Mouse (Mus musculus): ENCODE results near the gene Tapt1. TPM values are rescaled to one million over a fixed set of nuclear protein-coding genes. Genes with fewer than 3 reads are reported as not detected.

Tapt1 gene
- polyA plus RNA-seq, 1 experiment from 2014 or later: 35.6 TPM

DNA sequence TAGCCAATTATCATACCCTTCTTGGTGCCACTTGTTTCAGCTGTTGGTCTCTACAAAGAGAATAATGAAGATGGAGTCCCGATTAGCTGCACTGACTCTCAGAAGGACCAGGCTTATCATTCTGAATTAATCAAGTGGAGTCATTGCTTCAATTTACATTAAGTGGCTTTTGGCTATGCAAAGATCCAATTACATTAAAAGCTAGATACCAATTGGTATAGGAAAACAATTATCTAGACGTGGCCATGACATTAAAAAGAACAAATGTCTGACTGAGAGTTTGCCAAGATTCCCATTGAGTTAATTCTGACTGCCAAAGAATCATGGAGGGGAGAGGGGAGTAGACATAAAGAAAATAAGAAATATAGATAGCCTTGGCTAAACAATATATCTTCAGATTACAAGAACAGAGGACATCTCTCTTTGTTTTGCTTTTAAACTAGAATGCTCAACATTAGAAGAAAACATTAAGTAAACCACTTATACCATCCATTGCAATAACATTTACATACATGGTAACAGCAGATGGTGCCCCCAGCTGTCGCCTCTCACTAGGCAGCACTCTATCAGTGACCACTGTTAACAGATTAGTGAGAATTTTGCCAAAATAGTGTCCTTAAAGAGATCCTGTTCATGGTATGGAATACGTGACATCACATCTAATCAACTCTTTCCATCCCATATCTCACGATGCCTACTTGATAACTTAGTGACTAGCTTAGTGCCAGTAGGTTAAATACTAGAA lies 24.0 kb upstream of the Tapt1 start:
- Histone ChIP-seq H3K9ac (replicated peaks) (no peak overlapping the region), H3K36me3 (no peaks in the 10 kb centered on the region), H3K4me1 (no peaks in the 10 kb centered on the region), H3K4me3 (no peak overlapping the region), H3K9me3 (no peaks in the 10 kb centered on the region), H3K4me2 (replicated peaks) (no peak overlapping the region), H3K27me3 (no peaks in the 10 kb centered on the region), H3K27ac (replicated peaks) (no peak overlapping the region)
- no peak for ATAC-seq (ENCODE audit: low FRiP score, low read depth)
- 77% methylated on average over 5 of the region's 5 CpGs for WGBS

- Histone ChIP-seq H3K4me3 (no peak overlapping the region), H3K4me2 (replicated peaks) (no peak overlapping the region), H3K9me3 (no peaks in the 10 kb centered on the region), H3K4me1 (no peaks in the 10 kb centered on the region), H3K9ac (replicated peaks) (no peak overlapping the region), H3K27me3 (no peaks in the 10 kb centered on the region), H3K27ac (replicated peaks) (no peak overlapping the region), H3K36me3 (no peaks in the 10 kb centered on the region)
- ATAC-seq (ENCODE audit: low FRiP score, low read depth): no peak
- 80% methylated on average over 6 of the region's 6 CpGs for WGBS
These were observed 22.9 kb upstream of the Tapt1 start for GRCm38 (mm10) chr5:44249363-44249762.

DNA sequence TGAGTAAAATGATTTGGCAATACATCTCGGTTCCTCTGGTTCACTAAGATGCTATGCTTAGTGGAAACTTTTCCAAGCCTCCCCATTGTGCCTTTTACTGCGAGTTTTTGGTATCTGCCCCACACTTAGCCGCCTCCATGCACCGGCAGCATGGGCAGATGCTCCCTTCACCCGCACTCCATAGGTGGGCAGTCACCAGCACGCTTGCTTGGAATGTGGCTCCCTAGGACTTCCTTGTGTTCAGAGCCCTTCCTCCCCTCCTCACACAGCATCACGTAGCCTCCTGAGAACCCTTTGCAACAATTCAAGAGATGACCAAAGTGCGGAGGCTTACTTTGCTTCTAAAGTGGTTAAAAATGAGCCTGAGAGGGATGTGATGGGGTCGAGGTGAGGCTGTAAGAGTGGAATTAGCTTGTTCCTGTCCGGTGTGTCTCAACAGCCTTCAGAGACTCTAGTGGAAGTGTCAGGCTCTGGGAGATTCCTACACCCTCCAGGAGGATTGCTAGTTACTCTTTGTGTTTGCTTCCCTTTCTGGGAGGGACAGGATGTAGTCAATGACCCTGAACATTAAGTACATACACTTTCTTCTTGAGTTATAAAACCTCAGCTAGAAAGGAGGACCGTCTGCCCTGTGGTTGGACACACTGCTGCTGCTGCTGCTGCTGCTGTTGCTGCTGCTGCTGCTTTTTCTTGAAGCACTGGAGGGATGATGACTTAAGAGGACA lies 20.2 kb upstream of the Tapt1 start:
- Histone ChIP-seq H3K4me2 (replicated peaks) (no peak overlapping the region), H3K9me3 (no peaks in the 10 kb centered on the region), H3K27ac (replicated peaks) (no peak overlapping the region), H3K4me1 (no peaks in the 10 kb centered on the region), H3K9ac (replicated peaks) (no peak overlapping the region), H3K4me3 (no peak overlapping the region), H3K36me3 (no peaks in the 10 kb centered on the region), H3K27me3 (no peaks in the 10 kb centered on the region)
- ATAC-seq (ENCODE audit: low FRiP score, low read depth): no peak
- 28% methylated on average over 11 of the region's 11 CpGs for WGBS

DNA sequence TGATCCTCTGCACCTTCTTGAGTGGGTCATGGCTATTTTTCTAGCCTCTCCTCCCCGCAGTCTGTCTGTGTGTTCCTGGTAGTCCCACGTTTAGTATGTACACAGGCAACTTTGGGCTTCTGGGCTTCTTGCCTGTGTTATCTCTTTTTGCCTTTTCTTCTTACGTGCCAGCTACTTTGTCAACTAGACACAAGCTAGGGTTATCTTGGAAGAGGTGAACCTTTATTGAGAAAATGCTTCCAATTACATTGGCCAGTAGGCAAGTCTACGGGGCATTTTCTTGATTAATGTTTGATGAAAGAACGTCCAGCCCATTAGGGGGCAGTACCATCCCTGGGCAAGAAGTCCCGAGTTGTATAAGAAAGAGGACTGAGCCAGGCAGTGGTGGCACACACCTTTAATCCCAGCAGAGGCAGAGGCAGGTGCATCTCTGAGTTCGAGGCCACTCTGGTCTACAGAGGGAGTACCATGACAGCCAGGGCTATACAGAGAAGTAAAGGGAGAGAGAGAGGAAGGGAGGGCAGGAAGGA lies 18.5 kb upstream of the Tapt1 start:
- no peak overlapping the region for H3K4me3 ChIP-seq
- H3K27me3 ChIP-seq: no peaks in the 10 kb centered on the region
- H3K9ac ChIP-seq (replicated peaks): no peak overlapping the region
- no peaks in the 10 kb centered on the region for H3K4me1 ChIP-seq
- no peak overlapping the region for H3K4me2 ChIP-seq (replicated peaks)
- 79% methylated on average over 7 of the region's 7 CpGs for WGBS
- ATAC-seq (ENCODE audit: low FRiP score, low read depth): no peak
- no peak overlapping the region for H3K27ac ChIP-seq (replicated peaks)
- no peaks in the 10 kb centered on the region for H3K9me3 ChIP-seq
- H3K36me3 ChIP-seq: no peaks in the 10 kb centered on the region

DNA sequence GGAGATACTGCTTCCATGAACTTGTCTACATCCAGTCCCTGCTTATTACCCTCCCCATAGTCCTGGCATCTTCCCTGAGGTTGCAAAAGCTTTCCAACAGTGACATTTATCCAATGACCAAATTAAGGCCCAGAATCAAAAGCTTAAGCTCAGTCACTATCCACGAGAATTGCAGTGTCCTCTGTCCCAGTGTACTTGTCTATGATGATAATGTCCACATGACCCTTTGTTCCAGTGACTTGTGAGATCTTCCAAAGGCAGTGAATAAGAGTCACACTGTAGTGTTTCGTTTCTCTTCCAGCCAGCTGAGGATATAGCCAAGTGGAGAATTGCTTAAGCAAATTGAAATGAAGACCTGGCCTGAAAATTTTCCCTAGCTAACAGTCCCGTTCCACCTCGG lies 16.4 kb upstream of the Tapt1 start:
- Histone ChIP-seq H3K9me3 (no peaks in the 10 kb centered on the region), H3K4me1 (no peaks in the 10 kb centered on the region), H3K36me3 (no peaks in the 10 kb centered on the region), H3K27me3 (no peaks in the 10 kb centered on the region), H3K27ac (replicated peaks) (no peak overlapping the region), H3K4me3 (no peak overlapping the region), H3K9ac (replicated peaks) (no peak overlapping the region), H3K4me2 (replicated peaks) (no peak overlapping the region)
- 87% methylated on average over 4 of the region's 4 CpGs for WGBS
- ATAC-seq (ENCODE audit: low FRiP score, low read depth): no peak

DNA sequence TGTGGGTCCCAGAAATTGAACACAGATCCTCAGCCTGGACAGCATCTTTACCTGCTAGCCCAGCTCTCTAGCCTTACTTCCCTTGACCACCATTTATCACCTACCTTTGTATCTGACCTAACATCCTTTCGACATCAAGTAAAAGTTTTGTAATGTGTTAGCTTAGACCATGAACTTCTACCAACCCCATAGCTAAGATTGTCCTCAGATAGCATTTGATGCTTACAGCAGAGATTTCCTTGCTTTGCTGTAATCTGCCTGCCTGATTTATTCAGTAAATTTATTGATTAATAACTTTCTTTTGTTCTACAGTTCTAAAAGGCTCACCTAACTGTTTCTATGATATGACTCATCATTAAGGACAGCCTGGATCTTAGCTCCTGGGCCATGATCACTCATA lies 15.3 kb upstream of the Tapt1 start:
- Histone ChIP-seq H3K27ac (replicated peaks) (no peak overlapping the region), H3K4me1 (no peaks in the 10 kb centered on the region), H3K9ac (replicated peaks) (no peak overlapping the region), H3K4me3 (no peak overlapping the region), H3K4me2 (replicated peaks) (no peak overlapping the region), H3K36me3 (no peaks in the 10 kb centered on the region), H3K27me3 (no peaks in the 10 kb centered on the region), H3K9me3 (no peaks in the 10 kb centered on the region)
- WGBS: 97% methylated on average over 1 of the region's 1 CpGs
- no peak for ATAC-seq (ENCODE audit: low FRiP score, low read depth)

DNA sequence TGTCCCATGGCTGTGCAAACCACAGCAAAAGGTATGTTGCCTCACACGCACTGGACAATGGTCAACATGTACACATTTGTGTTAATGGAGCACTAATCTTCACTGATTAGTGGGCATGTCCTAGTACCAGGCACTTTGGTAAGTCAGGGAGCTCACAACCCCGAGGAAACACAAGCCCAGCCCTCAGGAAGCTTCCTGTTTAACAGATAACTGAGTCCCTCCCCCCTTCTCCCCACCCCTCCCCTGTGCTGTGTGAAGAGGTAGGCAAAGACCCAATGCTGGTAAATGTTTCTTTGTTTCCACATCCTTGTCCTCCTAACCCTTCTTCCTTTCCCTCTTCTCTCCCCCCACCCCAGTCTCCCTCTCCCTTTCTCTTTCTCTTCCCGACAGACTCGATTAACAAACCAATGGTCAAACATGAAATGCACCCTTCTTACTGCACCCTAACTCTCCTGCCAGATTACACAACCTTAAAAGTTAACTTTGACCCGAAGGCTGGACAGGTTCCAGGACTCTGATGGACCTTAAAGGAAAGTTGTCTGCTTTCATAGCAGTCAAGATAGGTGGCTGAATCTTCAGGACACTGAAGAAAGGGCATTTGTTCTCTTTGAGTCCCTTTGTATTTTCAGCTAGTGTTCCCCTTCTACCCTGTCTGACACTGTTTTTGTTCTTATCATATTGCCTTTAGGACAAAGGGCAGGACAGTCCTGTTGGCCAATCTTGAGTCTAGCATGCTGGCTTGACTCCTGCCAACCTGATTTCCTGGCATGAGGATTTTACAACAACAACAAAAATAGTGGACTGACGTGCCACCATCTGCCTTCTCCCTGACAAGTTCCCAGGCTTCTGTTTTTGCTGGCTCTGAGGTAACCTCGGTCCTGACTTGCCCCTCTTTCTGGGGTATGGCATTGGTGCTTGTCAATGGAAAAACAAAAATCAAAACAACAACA lies 13.0 kb upstream of the Tapt1 start:
- no peaks in the 10 kb centered on the region for H3K27me3 ChIP-seq
- no peak overlapping the region for H3K27ac ChIP-seq (replicated peaks)
- 81% methylated on average over 7 of the region's 7 CpGs for WGBS
- no peak overlapping the region for H3K9ac ChIP-seq (replicated peaks)
- H3K4me2 ChIP-seq (replicated peaks): no peak overlapping the region
- no peaks in the 10 kb centered on the region for H3K4me1 ChIP-seq
- H3K9me3 ChIP-seq: no peaks in the 10 kb centered on the region
- H3K36me3 ChIP-seq: no peaks in the 10 kb centered on the region
- no peak overlapping the region for H3K4me3 ChIP-seq
- ATAC-seq (ENCODE audit: low FRiP score, low read depth): no peak

DNA sequence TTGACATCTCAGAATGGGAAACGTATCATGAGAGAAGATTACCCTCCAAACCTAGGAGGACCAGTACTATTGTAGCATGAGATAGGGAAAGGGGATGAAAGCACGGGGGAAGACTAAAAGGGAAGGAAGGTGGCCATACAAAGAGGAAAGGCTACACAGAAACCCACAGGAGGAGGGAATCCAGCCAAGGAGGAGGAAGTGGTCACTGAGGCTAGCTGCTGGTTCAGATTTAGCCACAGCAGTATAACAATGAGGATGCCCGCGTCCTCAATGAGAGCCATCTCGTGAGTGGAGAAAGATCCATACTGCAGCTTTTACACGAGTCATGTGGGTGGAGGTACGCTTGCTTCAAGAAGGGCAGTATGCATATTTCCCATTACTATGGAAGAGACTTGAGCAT lies 11.8 kb upstream of the Tapt1 start:
- no peak overlapping the region for H3K9ac ChIP-seq (replicated peaks)
- no peaks in the 10 kb centered on the region for H3K36me3 ChIP-seq
- H3K27me3 ChIP-seq: no peaks in the 10 kb centered on the region
- no peaks in the 10 kb centered on the region for H3K9me3 ChIP-seq
- no peaks in the 10 kb centered on the region for H3K4me1 ChIP-seq
- H3K27ac ChIP-seq (replicated peaks): no peak overlapping the region
- H3K4me3 ChIP-seq: no peak overlapping the region
- H3K4me2 ChIP-seq (replicated peaks): no peak overlapping the region
- ATAC-seq (ENCODE audit: low FRiP score, low read depth): no peak
- 90% methylated on average over 7 of the region's 7 CpGs for WGBS

GRCm38 (mm10) chr5:44234606-44235005 lies 8.2 kb upstream of the Tapt1 start:
- Histone ChIP-seq H3K4me1 (no peaks in the 10 kb centered on the region), H3K4me2 (replicated peaks) (no peak overlapping the region), H3K4me3 (no peak overlapping the region), H3K9me3 (no peaks in the 10 kb centered on the region), H3K27ac (replicated peaks) (no peak overlapping the region), H3K27me3 (no peaks in the 10 kb centered on the region), H3K36me3 (no peaks in the 10 kb centered on the region), H3K9ac (replicated peaks) (no peak overlapping the region)
- no peak for ATAC-seq (ENCODE audit: low FRiP score, low read depth)
- 89% methylated on average over 7 of the region's 7 CpGs for WGBS

- Histone ChIP-seq H3K4me3 (no peak overlapping the region), H3K4me2 (replicated peaks) (no peak overlapping the region)
These were observed 7.5 kb upstream of the Tapt1 start for GRCm38 (mm10) chr5:44233933-44234332.

DNA sequence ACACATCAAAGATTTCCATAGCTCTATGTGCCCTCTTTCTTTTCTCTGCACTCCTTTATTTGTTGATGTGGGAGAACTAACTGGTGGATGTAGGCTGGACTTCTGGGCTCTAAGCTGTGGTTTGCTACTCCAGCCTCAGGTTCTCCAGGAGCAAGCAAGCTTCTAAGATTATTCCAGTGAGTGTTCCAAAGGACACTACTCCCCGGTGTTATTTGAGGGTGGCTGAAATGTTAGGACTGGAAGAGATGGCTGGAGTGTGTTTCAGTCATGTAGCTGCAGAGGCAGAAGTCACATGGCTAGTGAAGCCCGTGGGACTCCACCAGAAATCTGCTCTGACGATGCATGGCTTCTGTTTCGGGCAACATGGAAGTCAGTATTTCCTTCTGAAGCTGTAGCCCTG lies 2.3 kb upstream of the Tapt1 start:
- 74% methylated on average over 4 of the region's 4 CpGs for WGBS
- peaks cover 24% of the 10 kb centered on the region for H3K4me1 ChIP-seq
- no peaks in the 10 kb centered on the region for H3K27me3 ChIP-seq
- no peak overlapping the region for H3K4me2 ChIP-seq (replicated peaks)
- no peak overlapping the region for H3K27ac ChIP-seq (replicated peaks)
- no peak overlapping the region for H3K4me3 ChIP-seq
- H3K9me3 ChIP-seq: no peaks in the 10 kb centered on the region
- no peaks in the 10 kb centered on the region for H3K36me3 ChIP-seq
- ATAC-seq (ENCODE audit: low FRiP score, low read depth): no peak
- no peak overlapping the region for H3K9ac ChIP-seq (replicated peaks)

More at GRCm38 (mm10) chr5:44233933-44234332, 7.5 kb upstream of the Tapt1 start:
- Histone ChIP-seq H3K27me3 (no peaks in the 10 kb centered on the region), H3K9ac (replicated peaks) (no peak overlapping the region), H3K27ac (replicated peaks) (no peak overlapping the region), H3K9me3 (no peaks in the 10 kb centered on the region), H3K36me3 (no peaks in the 10 kb centered on the region), H3K4me1 (no peaks in the 10 kb centered on the region)
- no peak for ATAC-seq (ENCODE audit: low FRiP score, low read depth)
- 90% methylated on average over 3 of the region's 3 CpGs for WGBS

- peaks cover 24% of the 10 kb centered on the region for H3K4me1 ChIP-seq
- no peaks in the 10 kb centered on the region for H3K9me3 ChIP-seq
- H3K4me3 ChIP-seq: no peak overlapping the region
- ATAC-seq (ENCODE audit: low FRiP score, low read depth): no peak
- H3K9ac ChIP-seq (replicated peaks): no peak overlapping the region
- WGBS: 58% methylated on average over 1 of the region's 1 CpGs
- H3K36me3 ChIP-seq: no peaks in the 10 kb centered on the region
- H3K27me3 ChIP-seq: no peaks in the 10 kb centered on the region
- no peak overlapping the region for H3K27ac ChIP-seq (replicated peaks)
- no peak overlapping the region for H3K4me2 ChIP-seq (replicated peaks)
These were observed 1.9 kb upstream of the Tapt1 start for GRCm38 (mm10) chr5:44228323-44228722.
